Mouse (Mus musculus) 416B (cell line): ENCODE results near the gene Grid1.

Experiments
- DNase-seq: peaks from one replicate; pipeline ENCODE4 v3.0.0; 2011; ENCODE audit warnings: low read depth

Gene Grid1

GRCm38 (mm10) chr14:35115913-35116312 is 296.0 kb downstream of the Grid1 start:
- DNase-seq = no peak

GRCm38 (mm10) chr14:35120089-35120488 is 300.2 kb downstream of the Grid1 start:
- no peak for DNase-seq

GRCm38 (mm10) chr14:35120905-35121304 is 301.0 kb downstream of the Grid1 start:
- no peak for DNase-seq

GRCm38 (mm10) chr14:35122111-35122510 is 302.2 kb downstream of the Grid1 start:
- no peak for DNase-seq

- DNase-seq = no peak
Measured at GRCm38 (mm10) chr14:35123260-35123875, 303.5 kb downstream of the Grid1 start.

- no peak for DNase-seq
Measured at GRCm38 (mm10) chr14:35127616-35128015, 307.7 kb downstream of the Grid1 start.

- DNase-seq = no peak
Measured at GRCm38 (mm10) chr14:35135056-35135455, 315.1 kb downstream of the Grid1 start.

- no peak for DNase-seq
Measured at GRCm38 (mm10) chr14:35138069-35138468, 318.2 kb downstream of the Grid1 start.

GRCm38 (mm10) chr14:35139824-35140223 is 319.9 kb downstream of the Grid1 start:
- no peak for DNase-seq

- no peak for DNase-seq
Measured at GRCm38 (mm10) chr14:35152450-35152849, 332.5 kb downstream of the Grid1 start.

GRCm38 (mm10) chr14:35153701-35154277 is 333.9 kb downstream of the Grid1 start:
- DNase-seq = no peak

GRCm38 (mm10) chr14:35154364-35154763 is 334.5 kb downstream of the Grid1 start:
- no peak for DNase-seq

- DNase-seq = no peak
Measured at GRCm38 (mm10) chr14:35157069-35157655, 337.3 kb downstream of the Grid1 start.

- DNase-seq = no peak
Measured at GRCm38 (mm10) chr14:35159296-35159695, 339.4 kb downstream of the Grid1 start.

GRCm38 (mm10) chr14:35167451-35167850 is 347.5 kb downstream of the Grid1 start:
- no peak for DNase-seq

GRCm38 (mm10) chr14:35173861-35174260 is 354.0 kb downstream of the Grid1 start:
- no peak for DNase-seq

GRCm38 (mm10) chr14:35176021-35176420 is 356.1 kb downstream of the Grid1 start:
- DNase-seq = no peak

GRCm38 (mm10) chr14:35179076-35179475 is 359.2 kb downstream of the Grid1 start:
- DNase-seq = no peak

- no peak for DNase-seq
Measured at GRCm38 (mm10) chr14:35185399-35185798, 365.5 kb downstream of the Grid1 start.

- no peak for DNase-seq
Measured at GRCm38 (mm10) chr14:35192256-35192655, 372.3 kb downstream of the Grid1 start.

- no peak for DNase-seq
Measured at GRCm38 (mm10) chr14:35197371-35197770, 377.5 kb downstream of the Grid1 start.

GRCm38 (mm10) chr14:35198447-35198846 is 378.5 kb downstream of the Grid1 start:
- no peak for DNase-seq

GRCm38 (mm10) chr14:35198899-35199298 is 379.0 kb downstream of the Grid1 start:
- DNase-seq = no peak

- no peak for DNase-seq
Measured at GRCm38 (mm10) chr14:35209444-35209843, 389.5 kb downstream of the Grid1 start.
